Mouse (Mus musculus) kidney, postnatal 0 days (tissue): ENCODE results near the gene Ifi35. TPM values are rescaled to one million over a fixed set of nuclear protein-coding genes. Genes with fewer than 3 reads are reported as not detected.
"Not testable (repeated sequence)": the region's sequence is repeated elsewhere in the genome, so short reads cannot be mapped to it uniquely, and the experiment has no call there.

Experiments used
- ATAC-seq: fragments of 200-750 bp; cut with Nextera tagmentation; replicated peaks from 2 replicates; pipeline ENCODE4 v1.8.0; 2017; ENCODE audit warnings: low read depth, moderate number of reproducible peaks, moderate TSS enrichment, moderate library complexity; ENCODE audit not compliant: low FRiP score
- DNase-seq: peaks from one replicate; pipeline ENCODE4 v3.0.0-alpha.2; 2016; ENCODE audit warnings: low spot score
- H3K27ac ChIP-seq: fragments of 300-500 bp; sonication (generic); 2 replicates; pipeline ENCODE4 v1.5.1; 2014; ENCODE audit warnings: mild to moderate bottlenecking
- H3K27me3 ChIP-seq: fragments of 300-500 bp; sonication (generic); 2 replicates; pipeline ENCODE4 v1.6.1; 2014; ENCODE audit warnings: low read length, mixed read lengths; ENCODE audit not compliant: insufficient read depth
- H3K36me3 ChIP-seq: fragments of 300-500 bp; sonication (generic); 2 replicates; pipeline ENCODE4 v1.6.1; 2014; ENCODE audit warnings: low read length, mixed read lengths; ENCODE audit not compliant: insufficient read depth
- H3K4me1 ChIP-seq: fragments of 300-500 bp; sonication (generic); replicated peaks from 2 replicates; pipeline ENCODE4 v1.6.1; 2014; ENCODE audit warnings: antibody characterized with exemption, low read length, mixed read lengths; ENCODE audit not compliant: insufficient read depth
- H3K4me2 ChIP-seq: fragments of 300-500 bp; sonication (generic); 2 replicates; pipeline ENCODE4 v1.6.1; 2014; ENCODE audit warnings: mild to moderate bottlenecking, low read length, moderate library complexity, mixed read lengths
- H3K4me3 ChIP-seq: fragments of 300-500 bp; sonication (generic); replicated peaks from 2 replicates; pipeline ENCODE4 v1.5.1; 2014; ENCODE audit warnings: low read depth, low read length
- H3K9ac ChIP-seq: fragments of 300-500 bp; sonication (generic); 2 replicates; pipeline ENCODE4 v1.6.1; 2014; ENCODE audit warnings: low read depth, low read length
- H3K9me3 ChIP-seq: fragments of 300-500 bp; sonication (generic); replicated peaks from 2 replicates; pipeline ENCODE4 v1.6.1; 2016; ENCODE audit warnings: low read length, inconsistent platforms, mixed read lengths
- CTCF ChIP-seq: IDR thresholded peaks from 2 replicates; pipeline ENCODE4 v1.5.1; 2016; ENCODE audit warnings: antibody characterized with exemption, low read depth, mild to moderate bottlenecking, moderate library complexity
- WGBS: fragments of 180-500 bp; shearing (Covaris S2); extraction: QIAGEN DNeasy Blood & Tissue Kit; methylation state at CpG from one replicate; pipeline ENCODE4 v1.1.7; 2014; 5-methylcytosine and 5-hydroxymethylcytosine counted together
- polyA plus RNA-seq: library from polyadenylated mRNA; unstranded; fragments of >200 nt; fragmentation: Nextera tagmentation; extraction: Ambion mirVana; gene quantifications from 2 replicates; pipeline ENCODE4 v1.2.1, GENCODE M21; 2015

Gene Ifi35
- polyA plus RNA-seq, 1 experiment from 2014 or later = 30.8 TPM

- 1% methylated on average over 60 of the region's 60 CpGs for WGBS
- Histone ChIP-seq H3K27ac (peak within 1 kb of the TSS; percentile 88), H3K36me3 (0 out of 2 replicates have a peak, but pooled peaks cover 4% of the 10 kb centered on the region), H3K27me3 (no peaks in the 10 kb centered on the region), H3K4me2 (peak within 1 kb of the TSS; percentile 97), H3K4me3 (peak within 1 kb of the TSS; percentile 83), H3K9ac (peak within 1 kb of the TSS; percentile 78), H3K4me1 (peaks cover 24% of the 10 kb centered on the region), H3K9me3 (no peaks in the 10 kb centered on the region)
- no peak for TF ChIP-seq CTCF
- ATAC-seq = peak; percentile 46; the same call in 1 of the 2 replicates
- DNase-seq = peak; percentile 82
These were observed 17.8 kb downstream of the Ifi35 start, which contains the start of gene Vat1 for GRCm38 (mm10) chr11:101465869-101466551. Gene Vat1, minus strand, starts transcription at chr11:101466230.

GRCm38 (mm10) chr11:101466552-101466950, 18.3 kb downstream of the Ifi35 start:
- not testable (repeated sequence) for DNase-seq, H3K36me3 ChIP-seq, H3K27me3 ChIP-seq, H3K27ac ChIP-seq, ATAC-seq, H3K9ac ChIP-seq, H3K9me3 ChIP-seq
- Histone ChIP-seq H3K4me1 (peaks cover 24% of the 10 kb centered on the region), H3K4me2 (peak overlapping the region; percentile 97), H3K4me3 (peak overlapping the region; percentile 83; the same call in 1 of the 2 replicates)
- WGBS = 57% methylated on average over 5 of the region's 5 CpGs

DNA sequence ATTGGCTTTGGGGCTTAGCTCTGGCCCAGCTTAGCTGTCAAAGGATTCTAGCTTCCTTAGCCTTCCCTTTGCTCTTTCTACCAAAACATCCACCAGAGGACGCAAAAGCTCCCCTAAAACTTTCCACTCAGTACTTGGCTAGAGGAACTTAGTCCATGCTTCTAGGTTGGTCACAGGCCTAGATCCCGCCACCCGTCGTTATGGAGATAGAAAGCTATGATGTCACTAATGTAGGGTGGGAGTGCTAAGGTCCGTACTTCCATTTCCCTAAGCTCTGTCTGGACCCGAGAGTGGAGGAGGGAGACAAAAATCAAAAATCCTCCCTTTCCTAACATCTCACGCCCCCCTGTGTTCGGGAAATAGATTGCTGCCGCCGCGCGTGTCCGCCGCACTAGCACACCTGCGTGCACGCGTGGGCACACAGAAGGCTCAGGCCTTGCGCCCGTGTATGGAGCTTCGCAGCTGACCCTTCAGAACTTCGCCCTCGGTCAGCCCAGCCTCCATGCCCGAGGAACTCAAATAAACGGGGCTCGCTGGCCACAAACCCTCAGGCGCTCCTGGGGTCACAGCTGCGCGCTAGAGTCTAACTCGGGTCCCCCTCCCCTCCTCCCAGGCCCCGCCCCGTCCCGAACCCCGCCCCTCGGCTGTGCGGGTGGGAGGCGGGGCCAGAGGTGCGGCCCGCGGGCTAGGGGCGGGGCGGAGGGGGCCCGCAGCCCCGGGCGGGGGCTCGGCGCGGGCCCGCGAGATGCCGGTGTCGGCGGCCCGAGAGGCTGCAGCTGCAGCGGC, 19.5 kb downstream of the Ifi35 start:
- peaks cover 19% of the 10 kb centered on the region for H3K4me1 ChIP-seq
- peak overlapping the region; percentile 50; the same call in 1 of the 2 replicates for H3K27ac ChIP-seq
- no peaks in the 10 kb centered on the region for H3K9me3 ChIP-seq
- DNase-seq = peak; percentile 83
- 2% methylated on average over 50 of the region's 54 CpGs for WGBS
- H3K27me3 ChIP-seq = no peaks in the 10 kb centered on the region
- peak overlapping the region; percentile 67 for H3K9ac ChIP-seq
- ATAC-seq = peak; percentile 57
- H3K4me2 ChIP-seq = peak overlapping the region; percentile 92
- H3K36me3 ChIP-seq = no peaks in the 10 kb centered on the region
- peak; percentile 65; the same call in 1 of the 2 replicates for TF ChIP-seq CTCF
- peak overlapping the region; percentile 82 for H3K4me3 ChIP-seq

GRCm38 (mm10) chr11:101468263-101468688, 20.1 kb downstream of the Ifi35 start:
- H3K27ac ChIP-seq = 0 out of 2 replicates have a peak overlapping the region, but pooled peaks have one; percentile 50
- ATAC-seq (no peak), DNase-seq (peak; percentile 37)
- TF ChIP-seq CTCF = no peak
- peak overlapping the region; percentile 67 for H3K9ac ChIP-seq
- peak overlapping the region; percentile 82 for H3K4me3 ChIP-seq
- H3K4me2 ChIP-seq = peak overlapping the region; percentile 92
- peaks cover 17% of the 10 kb centered on the region; the same call in 1 of the 2 replicates for H3K4me1 ChIP-seq
- H3K9me3 ChIP-seq = no peaks in the 10 kb centered on the region
- H3K27me3 ChIP-seq = no peaks in the 10 kb centered on the region
- under 1% methylated on average over 30 of the region's 31 CpGs for WGBS
- no peaks in the 10 kb centered on the region for H3K36me3 ChIP-seq

- H3K27me3 ChIP-seq = no peaks in the 10 kb centered on the region
- 7% methylated on average over 12 of the region's 13 CpGs for WGBS
- no peak for TF ChIP-seq CTCF
- peaks cover 13% of the 10 kb centered on the region; the same call in 1 of the 2 replicates for H3K4me1 ChIP-seq
- peak overlapping the region; percentile 67 for H3K9ac ChIP-seq
- H3K9me3 ChIP-seq = no peaks in the 10 kb centered on the region
- H3K4me3 ChIP-seq = peak overlapping the region; percentile 82
- ATAC-seq (no peak), DNase-seq (no peak)
- no peaks in the 10 kb centered on the region for H3K36me3 ChIP-seq
- H3K27ac ChIP-seq = no peak overlapping the region
- peak overlapping the region; percentile 92 for H3K4me2 ChIP-seq
These were observed 20.5 kb downstream of the Ifi35 start for GRCm38 (mm10) chr11:101468731-101469130.

DNA sequence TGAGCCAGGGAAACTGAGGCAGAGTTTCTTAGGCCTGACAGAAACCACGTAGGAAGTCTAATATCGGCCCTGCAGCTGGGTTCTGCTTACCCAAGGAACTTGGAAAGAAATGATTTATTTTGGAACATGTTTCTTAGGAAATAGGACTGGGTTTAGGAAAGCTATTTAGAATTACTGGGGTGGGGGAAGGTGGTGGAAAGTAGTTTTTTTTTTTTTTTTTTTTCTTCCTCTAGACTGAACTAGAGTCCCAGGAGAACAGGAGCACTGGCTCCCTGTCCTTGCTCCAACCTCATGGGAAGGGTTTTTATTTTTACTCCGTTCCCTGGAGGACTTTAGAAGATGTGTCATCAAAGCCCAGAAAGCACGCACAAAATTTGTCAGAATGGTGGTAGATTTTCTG, 20.9 kb downstream of the Ifi35 start:
- no peak overlapping the region for H3K9ac ChIP-seq
- WGBS = 58% methylated on average over 4 of the region's 4 CpGs

More for the DNA sequence above, 20.9 kb downstream of the Ifi35 start:
- DNase-seq (no peak), ATAC-seq (no peak)
- peak overlapping the region; percentile 92 for H3K4me2 ChIP-seq
- H3K4me1 ChIP-seq = peaks cover 9% of the 10 kb centered on the region; the same call in 1 of the 2 replicates
- H3K36me3 ChIP-seq = no peaks in the 10 kb centered on the region
- H3K27ac ChIP-seq = no peak overlapping the region
- TF ChIP-seq CTCF = no peak
- H3K9me3 ChIP-seq = no peaks in the 10 kb centered on the region
- H3K27me3 ChIP-seq = no peaks in the 10 kb centered on the region
- H3K4me3 ChIP-seq = no peak overlapping the region
